Mouse (Mus musculus): ENCODE measurements around the gene Plxna2.

DNA sequence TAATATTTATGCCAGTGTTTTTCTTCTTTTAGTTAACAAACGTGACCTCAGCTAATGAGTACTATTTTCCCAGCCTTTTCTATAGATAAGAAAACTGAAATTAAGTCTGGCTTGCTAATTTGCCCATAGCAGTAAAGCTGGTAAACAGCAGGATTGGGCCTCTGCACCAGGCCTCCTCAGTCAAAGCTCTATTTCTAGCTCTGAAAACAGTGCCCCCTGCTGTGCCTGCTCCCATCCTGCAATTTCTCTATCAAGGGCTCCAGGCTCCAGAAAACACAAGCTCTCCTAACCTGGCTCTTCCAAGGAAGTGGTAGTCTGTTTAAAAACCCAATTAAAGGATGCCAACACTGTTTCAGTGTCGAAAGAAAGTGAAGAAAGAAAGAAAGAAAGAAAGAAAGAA, 104.3 kb downstream of the Plxna2 start:
- TF ChIP-seq POLR2A (IDR thresholded peaks at IDR 0.05; ENCODE audit: control insufficient read depth, extremely low read depth, insufficient read depth, low read length, poor library complexity) = no peak
- TF ChIP-seq CTCF (IDR thresholded peaks at IDR 0.05; ENCODE audit: borderline replicate concordance, control insufficient read depth, extremely low read depth, insufficient read depth, low read length, poor library complexity) = no peak
